Mouse (Mus musculus): Measurements from ENCODE around the gene Ctnnb1.
A peak's percentile ranks its signal among the peaks of the same experiment; 100 is the strongest.
"Not testable (repeated sequence)": the region's sequence is repeated elsewhere in the genome, so short reads cannot be mapped to it uniquely, and the experiment has no call there.

Gene Ctnnb1

DNA sequence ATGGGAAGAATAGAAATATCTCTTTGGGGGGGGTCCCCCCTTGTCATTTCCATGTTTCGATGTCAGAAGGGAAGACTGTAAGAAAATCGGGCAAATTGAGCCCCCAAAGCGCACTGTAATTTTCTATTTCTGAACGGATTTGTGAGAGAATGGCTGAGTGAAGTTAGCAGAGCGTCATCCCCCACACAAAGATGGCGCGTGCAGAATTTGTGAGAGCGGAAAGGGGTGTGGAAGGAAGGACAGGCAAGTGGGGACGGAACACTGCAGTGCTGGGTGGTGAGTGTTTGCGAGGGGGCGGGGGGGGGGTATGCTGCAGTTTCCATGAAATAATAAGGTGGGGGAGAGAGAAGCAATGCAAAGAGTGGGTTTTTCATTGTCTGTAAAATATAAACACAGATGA lies at the start of gene Ctnnb1:
Gene Ctnnb1, plus strand, starts transcription at position 136 of the 400 bp plus-strand sequence.
- DNase-seq (ENCODE audit: low spot score in 2 of 2) = no peak

GRCm38 (mm10) chr9:120880286-120880685 lies 48.7 kb upstream of the Ctnnb1 start:
- DNase-seq (ENCODE audit: low spot score in 2 of 2) = peak in 1 of 2 experiments; percentile 46

DNA sequence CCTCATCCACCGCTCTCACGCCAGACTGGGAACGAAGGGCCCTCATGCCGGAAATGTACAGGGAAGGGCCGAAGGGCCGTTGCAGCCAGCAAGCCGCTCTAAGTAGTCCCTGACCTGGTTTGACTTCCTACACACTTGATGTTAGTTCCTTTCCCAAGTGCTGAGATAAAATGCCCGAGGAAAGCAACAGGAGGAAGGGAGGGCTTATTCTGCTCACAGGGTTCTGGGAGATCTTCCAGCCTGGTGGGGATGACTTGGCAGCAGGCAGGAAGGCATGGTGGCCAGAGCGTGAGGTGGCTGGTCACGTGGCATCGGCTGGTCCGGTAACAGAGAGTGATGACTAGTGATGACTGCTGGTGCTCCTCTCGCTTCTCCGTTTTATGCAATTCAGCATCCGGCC lies 47.9 kb upstream of the Ctnnb1 start:
- DNase-seq (ENCODE audit: low spot score in 2 of 2) = peak; percentile 78 to 79

DNA sequence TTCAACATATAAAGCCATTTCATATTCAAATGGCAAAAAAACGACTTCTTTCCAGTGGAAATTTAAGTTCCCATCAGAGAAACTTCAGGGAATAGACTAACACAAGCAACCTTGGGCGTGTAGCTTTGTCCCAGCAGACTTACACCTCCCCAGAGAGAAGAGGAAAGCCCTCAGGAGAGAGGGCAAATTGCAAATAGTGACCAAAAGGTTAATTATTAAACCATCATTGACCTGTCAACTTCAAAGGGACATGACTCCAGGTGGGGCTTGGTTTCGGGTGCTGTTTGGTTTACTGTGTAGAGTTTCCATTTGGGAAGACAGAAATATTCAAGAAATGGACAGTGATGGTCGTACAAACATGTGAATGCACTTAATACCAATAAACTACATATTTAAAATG lies 47.2 kb upstream of the Ctnnb1 start:
- no peak for DNase-seq (ENCODE audit: low spot score in 2 of 2)

GRCm38 (mm10) chr9:120884726-120885125 lies 44.3 kb upstream of the Ctnnb1 start:
- no peak for DNase-seq (ENCODE audit: low spot score in 2 of 2)

DNA sequence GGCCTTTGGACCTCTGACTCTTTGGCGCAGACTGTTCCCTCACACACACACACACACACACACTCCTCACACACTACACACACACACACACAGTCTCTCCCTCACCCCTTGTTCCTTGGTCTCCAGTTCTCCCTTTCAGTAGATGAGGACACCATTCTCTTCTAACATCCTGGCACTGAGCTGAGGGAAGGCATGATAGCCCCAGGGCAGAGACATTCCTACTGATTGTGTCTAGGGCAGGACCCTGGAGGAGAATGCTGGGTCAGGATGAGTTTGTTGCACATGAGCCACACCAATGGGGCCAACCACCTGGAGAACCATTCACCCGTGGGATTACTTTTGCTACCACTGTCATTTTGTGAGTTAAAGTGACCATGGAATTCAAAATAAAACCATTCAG lies 41.4 kb upstream of the Ctnnb1 start:
- no peak for DNase-seq (ENCODE audit: low spot score in 2 of 2)

DNA sequence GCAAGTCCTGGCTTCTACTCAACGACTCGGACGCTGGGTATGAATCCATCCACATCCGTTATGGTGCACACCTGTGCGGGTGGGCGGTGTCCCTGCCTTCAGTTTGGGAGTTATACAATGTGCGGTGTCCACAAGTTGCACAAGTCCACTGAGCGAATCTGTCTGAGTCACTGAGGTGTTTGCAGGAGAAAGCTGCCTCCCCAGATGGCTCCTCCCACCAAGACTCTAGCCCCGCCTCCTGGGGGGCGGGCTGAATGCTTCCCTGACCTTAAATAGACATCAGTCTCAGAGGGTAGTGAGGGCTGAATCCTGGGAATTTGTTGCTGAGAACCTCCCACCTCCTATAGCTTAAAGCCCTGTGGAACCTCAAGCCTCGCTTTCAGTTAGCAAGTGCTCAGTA lies 35.6 kb upstream of the Ctnnb1 start:
- DNase-seq (ENCODE audit: low spot score in 2 of 2) = no peak

GRCm38 (mm10) chr9:120893971-120894370 lies 35.0 kb upstream of the Ctnnb1 start:
- no peak for DNase-seq (ENCODE audit: low spot score in 2 of 2)

DNA sequence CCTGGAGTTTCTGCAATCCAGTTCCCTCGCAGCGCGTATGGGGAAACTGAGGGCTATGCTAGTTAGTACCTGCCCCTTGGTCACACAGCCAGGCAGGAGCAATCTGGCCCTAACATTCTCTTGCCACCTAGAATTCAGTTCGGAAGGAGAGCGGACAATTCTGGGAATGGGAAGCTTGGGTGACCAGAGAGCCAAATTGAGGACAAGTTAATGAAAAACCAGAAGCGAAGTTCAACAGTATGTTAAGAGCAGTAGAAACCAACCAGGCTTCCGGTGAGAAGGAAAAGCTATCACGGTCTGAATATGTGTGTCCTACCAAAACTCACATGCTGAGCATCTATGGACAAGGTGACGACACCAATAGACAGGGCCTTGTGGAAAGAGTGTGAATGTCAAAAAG lies 34.6 kb upstream of the Ctnnb1 start:
- DNase-seq (ENCODE audit: low spot score in 2 of 2) = no peak

GRCm38 (mm10) chr9:120896502-120896901 lies 32.5 kb upstream of the Ctnnb1 start:
- no peak for DNase-seq (ENCODE audit: low spot score in 2 of 2)

GRCm38 (mm10) chr9:120897269-120897668 lies 31.7 kb upstream of the Ctnnb1 start:
- no peak for DNase-seq (ENCODE audit: low spot score in 2 of 2)

DNA sequence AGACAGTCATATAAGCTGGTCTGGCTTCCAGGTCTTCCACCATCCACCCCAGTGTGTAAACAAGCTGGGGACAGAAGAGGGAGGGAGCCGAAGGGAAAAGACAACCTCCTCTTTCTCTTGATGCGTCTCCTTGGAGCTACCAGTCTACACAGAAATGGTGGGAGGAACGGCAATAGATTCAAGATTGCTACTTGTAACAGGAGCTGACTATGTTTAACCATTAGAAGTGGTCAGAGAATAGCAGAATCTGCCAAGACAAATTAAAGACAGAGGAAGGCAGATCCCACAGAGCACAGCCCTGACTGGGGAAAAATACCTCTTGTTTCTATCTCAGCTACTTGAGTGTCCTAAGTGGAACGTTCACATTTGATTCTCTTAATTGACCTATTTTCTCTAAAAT lies 29.2 kb upstream of the Ctnnb1 start:
- DNase-seq (ENCODE audit: low spot score in 2 of 2) = no peak

- DNase-seq (ENCODE audit: low spot score in 2 of 2) = no peak
These were observed 28.4 kb upstream of the Ctnnb1 start for GRCm38 (mm10) chr9:120900338-120901274.

- no peak for DNase-seq (ENCODE audit: low spot score in 2 of 2)
These were observed 26.5 kb upstream of the Ctnnb1 start for GRCm38 (mm10) chr9:120902562-120902961.

- no peak for DNase-seq (ENCODE audit: low spot score in 2 of 2)
These were observed 20.6 kb upstream of the Ctnnb1 start for GRCm38 (mm10) chr9:120908461-120908860.

- no peak for DNase-seq (ENCODE audit: low spot score in 2 of 2)
These were observed 15.9 kb upstream of the Ctnnb1 start for GRCm38 (mm10) chr9:120913152-120913551.

DNA sequence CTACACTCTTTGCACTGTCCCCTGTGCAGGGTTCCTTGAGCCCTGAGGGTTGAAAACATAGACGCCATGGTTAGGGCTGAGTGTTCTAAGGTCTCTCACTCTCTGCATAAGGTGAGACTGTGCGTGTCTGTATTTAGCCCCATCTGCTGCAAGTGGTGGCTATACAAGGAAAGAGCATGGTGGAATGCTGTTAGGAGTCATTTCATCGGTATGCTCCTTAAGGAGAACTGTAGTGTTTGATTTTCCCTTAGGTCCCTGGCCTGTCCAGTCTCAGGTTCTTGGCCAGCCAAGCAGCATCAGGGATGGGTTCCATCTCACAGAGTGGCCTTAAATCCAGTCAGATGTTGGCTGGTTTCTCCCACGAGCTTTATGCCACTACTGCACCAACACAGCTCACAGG lies 14.6 kb upstream of the Ctnnb1 start:
- no peak for DNase-seq (ENCODE audit: low spot score in 2 of 2)

DNA sequence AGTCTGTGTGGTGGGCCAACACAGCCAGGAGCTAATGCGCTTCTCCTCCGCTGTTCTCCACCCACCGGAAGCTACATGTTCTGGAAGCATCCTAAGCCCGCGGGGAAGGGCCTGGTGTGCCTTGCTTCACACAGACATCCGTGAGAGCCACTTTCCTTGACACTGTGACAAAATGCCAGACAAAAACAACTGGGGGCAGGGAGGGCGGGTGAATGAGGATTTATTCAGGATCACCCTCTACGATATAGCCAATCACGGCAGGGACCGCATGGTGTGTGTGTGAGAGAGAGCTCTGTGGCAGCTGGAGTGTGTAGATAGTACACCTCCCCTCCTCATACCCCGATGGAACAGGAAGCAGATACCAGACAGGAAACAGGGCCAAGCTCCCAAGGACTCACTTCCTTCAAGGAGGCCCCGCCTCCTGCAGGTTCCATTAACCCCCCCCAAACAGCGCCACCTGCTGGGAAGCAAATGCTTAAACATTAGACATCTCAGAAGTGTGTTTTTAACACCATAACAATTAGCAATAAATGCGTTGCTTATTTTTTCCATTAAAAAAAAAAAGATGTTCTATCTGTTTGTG lies 14.0 kb upstream of the Ctnnb1 start:
- peak; percentile 34 to 65 for DNase-seq (ENCODE audit: low spot score in 2 of 2)

- DNase-seq (ENCODE audit: low spot score in 2 of 2) = not testable (repeated sequence)
These were observed 11.4 kb upstream of the Ctnnb1 start for GRCm38 (mm10) chr9:120917619-120918018.

DNA sequence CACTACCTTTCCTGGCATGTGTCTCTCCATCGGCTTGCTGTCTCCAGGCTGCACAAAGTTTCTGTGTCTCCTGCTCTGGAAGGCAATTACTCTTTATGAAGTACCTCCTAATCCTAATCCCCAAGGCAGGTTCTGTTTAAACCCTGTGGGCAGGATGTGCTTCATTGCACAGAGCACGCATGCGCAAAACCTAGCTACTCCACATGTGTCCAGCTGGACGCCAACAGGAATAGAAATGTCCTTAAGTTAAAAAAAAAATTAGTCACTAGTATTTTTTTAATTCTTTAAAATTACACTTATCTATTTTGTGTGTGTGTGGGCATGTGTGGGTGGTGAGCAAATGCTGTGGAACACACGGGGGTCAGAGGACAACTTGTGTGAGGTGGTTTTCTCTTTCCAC lies 10.8 kb upstream of the Ctnnb1 start:
- DNase-seq (ENCODE audit: low spot score in 2 of 2) = no peak

- DNase-seq (ENCODE audit: low spot score in 2 of 2) = no peak
These were observed 10.4 kb upstream of the Ctnnb1 start for GRCm38 (mm10) chr9:120918642-120919041.

- DNase-seq (ENCODE audit: low spot score in 2 of 2) = no peak
These were observed 9.9 kb upstream of the Ctnnb1 start for GRCm38 (mm10) chr9:120919130-120919529.

DNA sequence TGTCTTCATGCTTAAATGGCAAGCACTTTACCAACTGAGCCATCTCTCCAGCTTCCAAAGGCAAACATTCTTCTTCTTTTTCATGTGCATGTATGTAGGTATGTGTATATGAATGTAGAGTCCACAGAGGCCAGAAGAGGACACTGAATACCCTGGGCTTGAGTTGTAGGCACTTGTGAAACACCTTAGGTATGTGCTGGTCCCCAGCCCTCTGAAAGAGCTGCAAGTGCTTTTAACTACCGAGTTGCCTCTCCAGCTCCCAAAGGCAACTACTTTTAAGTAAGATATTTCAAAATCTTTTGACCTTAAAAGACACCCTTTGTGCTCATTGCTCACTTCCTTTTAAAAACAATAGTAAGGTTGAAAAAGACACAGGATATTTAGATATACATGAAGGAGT lies 2.9 kb upstream of the Ctnnb1 start:
- DNase-seq (ENCODE audit: low spot score in 2 of 2) = no peak
